Mouse (Mus musculus): ENCODE data around the gene Pipox. TPM values are rescaled to one million over a fixed set of nuclear protein-coding genes. Genes with fewer than 3 reads are reported as not detected.

The Pipox gene
- polyA plus RNA-seq, 1 experiment, result 3.8 TPM

DNA sequence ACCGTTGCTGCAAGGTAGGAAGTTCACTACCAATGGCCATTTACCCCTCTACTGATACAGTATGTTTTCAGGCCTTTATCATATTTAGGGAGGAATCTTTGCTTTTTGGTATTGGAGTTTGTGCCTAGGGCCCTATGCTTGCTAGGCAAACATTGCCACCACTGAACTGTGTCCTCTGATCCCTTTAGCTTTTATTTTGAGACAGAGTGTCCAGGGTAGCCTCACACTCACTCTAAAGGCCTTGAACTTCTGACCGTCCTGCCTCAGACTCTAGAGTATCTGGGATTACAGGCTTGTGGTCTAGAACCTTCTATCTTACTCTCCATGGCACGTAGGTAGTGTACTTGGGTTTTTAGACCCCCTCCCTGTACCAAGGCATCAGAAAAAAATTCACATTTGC lies 6.3 kb upstream of the Pipox start:
- Histone ChIP-seq H3K4me1 (ENCODE audit: control insufficient read depth, insufficient read depth, low read length) (peaks cover 6% of the 10 kb centered on the region), H3K4me3 (ENCODE audit: insufficient read depth, low read length) (no peak overlapping the region), H3K27ac (ENCODE audit: insufficient read depth, low read length) (no peak overlapping the region)
- no peak for TF ChIP-seq POLR2A (IDR thresholded peaks at IDR 0.05; ENCODE audit: extremely low read depth, insufficient read depth, low read length)
- no peak for TF ChIP-seq CTCF (IDR thresholded peaks at IDR 0.05; ENCODE audit: extremely low read depth, insufficient read depth, low read length)

DNA sequence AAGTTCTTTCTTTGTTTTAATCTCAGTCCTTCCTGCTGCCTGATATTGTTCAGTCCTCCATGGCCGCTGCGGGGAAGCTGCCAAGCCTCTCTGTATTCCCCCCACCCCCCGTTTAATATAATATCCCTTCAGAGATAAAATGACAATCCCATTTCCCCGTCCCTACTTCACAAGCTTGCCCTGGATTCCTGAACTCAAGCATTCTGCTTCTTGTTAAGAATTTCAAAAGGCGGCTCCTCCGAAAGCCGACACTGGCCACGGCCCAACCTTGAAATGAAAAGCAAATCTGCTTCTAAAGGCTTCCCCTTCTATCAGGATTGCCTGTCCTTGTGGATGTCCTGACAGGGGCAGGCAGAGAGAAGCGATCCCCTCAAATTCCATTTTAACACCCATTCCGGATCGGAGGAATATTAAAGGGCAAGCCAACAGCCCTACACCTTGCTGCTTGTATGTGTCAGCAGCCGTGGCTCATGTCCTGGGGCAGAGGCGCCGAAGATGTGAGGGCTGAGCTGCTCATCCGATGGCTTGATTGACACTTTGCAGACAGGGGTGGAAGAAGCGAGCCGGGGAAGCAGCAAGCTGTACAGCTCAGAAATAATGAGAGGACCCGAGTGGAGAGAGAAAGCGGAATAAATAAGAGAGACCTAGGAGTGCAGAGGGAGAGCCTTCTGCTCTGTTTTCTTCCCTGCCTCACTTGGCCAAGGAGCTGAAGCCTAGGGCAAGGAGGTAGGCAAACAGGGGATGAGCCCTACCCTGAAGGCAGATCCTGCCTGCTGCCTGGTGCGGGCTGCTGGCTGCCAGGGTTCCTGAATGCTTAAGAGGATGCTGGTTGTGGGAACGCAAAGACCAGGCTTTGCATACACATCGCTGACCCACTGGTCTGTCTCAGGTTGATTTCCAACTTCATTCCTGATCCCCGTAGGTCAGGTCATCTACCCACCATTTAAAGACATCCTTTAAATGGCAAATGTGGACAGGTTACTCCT lies 3.2 kb upstream of the Pipox start:
- TF ChIP-seq POLR2A (IDR thresholded peaks at IDR 0.05; ENCODE audit: extremely low read depth, insufficient read depth, low read length) (no peak), CTCF (IDR thresholded peaks at IDR 0.05; ENCODE audit: extremely low read depth, insufficient read depth, low read length) (no peak)

DNA sequence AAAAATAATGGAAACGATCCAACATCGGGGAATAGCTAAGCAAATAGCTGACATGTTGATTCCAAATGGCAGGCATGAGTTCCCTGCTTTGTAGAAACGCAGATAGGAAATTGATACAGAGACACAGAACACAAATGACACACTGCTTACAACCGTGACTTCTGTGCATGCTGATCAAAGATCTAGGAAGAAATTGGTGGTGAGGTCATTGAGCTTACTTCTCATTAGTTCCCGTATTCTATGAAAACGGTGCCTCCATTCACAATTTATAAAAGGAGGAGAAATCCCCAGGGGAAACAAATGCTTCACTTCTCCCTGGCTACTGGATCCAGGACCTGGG lies 2.6 kb upstream of the Pipox start:
- H3K27ac ChIP-seq (ENCODE audit: insufficient read depth, low read length), result no peak overlapping the region
- peaks cover 4% of the 10 kb centered on the region for H3K4me1 ChIP-seq (ENCODE audit: control insufficient read depth, insufficient read depth, low read length)
- TF ChIP-seq POLR2A (IDR thresholded peaks at IDR 0.05; ENCODE audit: extremely low read depth, insufficient read depth, low read length) (no peak), CTCF (IDR thresholded peaks at IDR 0.05; ENCODE audit: extremely low read depth, insufficient read depth, low read length) (no peak)
- H3K4me3 ChIP-seq (ENCODE audit: insufficient read depth, low read length), result peak overlapping the region; percentile 21; the same call in 1 of the 2 replicates

More for the DNA sequence above, 3.2 kb upstream of the Pipox start:
- H3K4me3 ChIP-seq (ENCODE audit: insufficient read depth, low read length), result peak overlapping the region; percentile 21
- H3K27ac ChIP-seq (ENCODE audit: insufficient read depth, low read length), result peak overlapping the region; percentile 24; the same call in 1 of the 2 replicates
- peaks cover 8% of the 10 kb centered on the region for H3K4me1 ChIP-seq (ENCODE audit: control insufficient read depth, insufficient read depth, low read length)

DNA sequence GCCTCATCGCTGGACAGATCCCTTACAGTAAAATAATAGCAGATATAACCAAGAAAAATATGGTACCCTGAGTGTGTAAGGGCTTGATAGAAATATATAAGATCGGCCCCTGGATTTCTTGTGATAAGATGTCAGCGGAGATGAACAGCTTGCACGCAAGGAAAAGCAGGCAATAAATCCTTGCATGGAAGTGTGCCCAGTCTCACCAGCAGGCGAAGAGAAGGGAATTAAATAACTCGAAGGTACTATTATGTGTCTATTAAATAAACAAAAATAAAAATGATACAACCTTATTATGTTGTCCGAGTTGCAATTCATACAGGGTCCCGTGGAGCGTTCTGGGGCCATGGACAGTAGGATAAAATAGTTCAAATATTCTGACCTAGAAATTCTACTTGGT lies 2.1 kb upstream of the Pipox start:
- H3K4me1 ChIP-seq (ENCODE audit: control insufficient read depth, insufficient read depth, low read length), result peaks cover 4% of the 10 kb centered on the region; the same call in 1 of the 2 replicates
- H3K27ac ChIP-seq (ENCODE audit: insufficient read depth, low read length), result no peak overlapping the region
- no peak for TF ChIP-seq POLR2A (IDR thresholded peaks at IDR 0.05; ENCODE audit: extremely low read depth, insufficient read depth, low read length)
- no peak for TF ChIP-seq CTCF (IDR thresholded peaks at IDR 0.05; ENCODE audit: extremely low read depth, insufficient read depth, low read length)
- H3K4me3 ChIP-seq (ENCODE audit: insufficient read depth, low read length), result no peak overlapping the region

DNA sequence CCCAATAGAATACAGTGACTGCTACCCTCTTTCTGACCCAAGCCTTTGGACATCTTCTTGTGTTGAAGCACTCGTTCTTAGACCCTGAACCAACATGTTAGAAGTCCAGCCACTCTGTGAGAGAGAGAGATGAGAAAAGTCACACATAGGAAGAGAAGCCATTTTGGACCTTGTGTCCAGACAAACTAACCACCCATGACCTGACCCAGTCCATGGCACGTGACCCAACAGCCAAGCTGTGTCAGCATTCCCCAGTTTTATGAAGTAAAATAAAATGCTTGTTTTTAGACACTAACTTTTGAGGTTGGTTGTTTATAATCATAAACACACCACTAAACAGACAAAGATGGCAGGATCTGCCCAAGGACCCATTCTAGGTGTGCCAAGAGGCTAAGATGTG lies 1.1 kb upstream of the Pipox start:
- Histone ChIP-seq H3K27ac (ENCODE audit: insufficient read depth, low read length) (no peak overlapping the region), H3K4me1 (ENCODE audit: control insufficient read depth, insufficient read depth, low read length) (peaks cover 4% of the 10 kb centered on the region; the same call in 1 of the 2 replicates), H3K4me3 (ENCODE audit: insufficient read depth, low read length) (no peak overlapping the region)
- no peak for TF ChIP-seq CTCF (IDR thresholded peaks at IDR 0.05; ENCODE audit: extremely low read depth, insufficient read depth, low read length)
- TF ChIP-seq POLR2A (IDR thresholded peaks at IDR 0.05; ENCODE audit: extremely low read depth, insufficient read depth, low read length), result no peak

DNA sequence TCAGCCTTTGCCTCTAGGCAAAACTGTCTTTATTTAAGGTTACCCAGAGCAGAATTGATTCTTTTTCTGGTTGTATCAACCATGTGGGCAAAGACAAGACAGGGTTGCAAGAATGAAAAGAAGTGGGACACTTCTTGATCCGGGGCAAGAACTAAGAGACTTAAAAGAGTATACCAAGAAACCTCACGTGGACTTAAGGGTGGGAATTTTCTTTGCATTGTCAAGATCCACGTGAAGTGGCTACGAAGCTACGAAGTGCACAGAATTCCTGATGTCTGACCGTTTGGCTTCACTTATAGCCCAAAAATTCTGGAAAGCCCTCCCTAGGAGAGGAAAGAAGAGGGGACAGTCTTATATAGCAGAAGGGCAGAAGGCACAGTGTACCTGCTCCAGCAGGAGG lies 613 bp downstream of the Pipox start:
- peaks cover 4% of the 10 kb centered on the region; the same call in 1 of the 2 replicates for H3K4me1 ChIP-seq (ENCODE audit: control insufficient read depth, insufficient read depth, low read length)
- no peak for TF ChIP-seq CTCF (IDR thresholded peaks at IDR 0.05; ENCODE audit: extremely low read depth, insufficient read depth, low read length)
- TF ChIP-seq POLR2A (IDR thresholded peaks at IDR 0.05; ENCODE audit: extremely low read depth, insufficient read depth, low read length), result no peak
- peak overlapping the region; percentile 48 for H3K27ac ChIP-seq (ENCODE audit: insufficient read depth, low read length)
- H3K4me3 ChIP-seq (ENCODE audit: insufficient read depth, low read length), result no peak overlapping the region

DNA sequence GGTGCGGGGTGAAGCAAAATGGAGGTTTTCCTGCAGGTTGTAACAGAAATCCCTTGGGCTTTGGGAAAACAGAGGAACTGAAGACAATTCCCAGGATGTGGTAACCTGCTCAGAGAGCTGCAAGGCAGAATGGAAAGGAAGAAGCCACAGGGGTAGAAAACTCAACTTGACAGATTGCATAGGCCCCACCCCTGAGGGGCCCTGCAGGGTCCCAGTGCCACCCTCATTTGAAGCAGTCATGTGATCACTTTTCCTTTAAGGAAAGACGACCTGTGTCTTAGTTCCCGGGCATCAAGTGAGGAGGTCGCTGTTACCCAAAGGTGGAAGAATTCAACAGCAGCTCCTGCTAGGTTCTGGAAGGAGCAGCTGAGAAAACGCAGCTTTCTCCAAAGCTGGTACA lies 1.0 kb downstream of the Pipox start:
- Histone ChIP-seq H3K4me3 (ENCODE audit: insufficient read depth, low read length) (no peak overlapping the region), H3K4me1 (ENCODE audit: control insufficient read depth, insufficient read depth, low read length) (peaks cover 4% of the 10 kb centered on the region; the same call in 1 of the 2 replicates), H3K27ac (ENCODE audit: insufficient read depth, low read length) (no peak overlapping the region)
- TF ChIP-seq POLR2A (IDR thresholded peaks at IDR 0.05; ENCODE audit: extremely low read depth, insufficient read depth, low read length) (no peak), CTCF (IDR thresholded peaks at IDR 0.05; ENCODE audit: extremely low read depth, insufficient read depth, low read length) (no peak)

DNA sequence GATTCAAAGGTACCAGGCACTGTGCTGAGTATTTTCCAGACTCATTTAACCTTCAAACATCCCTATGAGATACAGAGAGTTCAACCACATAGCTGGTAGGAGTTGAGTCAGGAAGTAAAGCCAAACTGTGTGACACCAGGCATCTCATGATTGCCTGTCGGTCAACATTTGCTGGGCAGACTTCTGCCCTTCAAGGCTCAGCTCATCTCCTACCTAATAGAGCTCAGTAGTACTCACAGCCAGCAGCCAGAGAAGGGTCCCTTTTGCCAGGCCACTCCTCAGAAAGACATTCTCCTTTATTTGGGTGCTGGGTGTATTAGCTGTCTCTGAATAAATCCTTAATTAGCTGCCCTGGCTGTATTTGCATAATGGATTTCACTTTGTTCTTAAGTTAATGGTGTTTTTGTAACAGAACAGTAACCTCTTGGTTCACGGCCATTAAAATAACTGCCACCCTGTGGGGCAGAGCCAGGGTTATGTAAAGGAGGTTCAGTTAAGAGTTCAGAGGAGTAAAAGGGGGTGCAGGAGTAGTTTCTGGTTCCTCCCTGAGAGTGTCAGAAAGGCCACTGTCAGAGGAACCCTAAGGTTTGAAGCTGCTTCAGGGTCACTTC lies 3.1 kb downstream of the Pipox start:
- no peak overlapping the region for H3K27ac ChIP-seq (ENCODE audit: insufficient read depth, low read length)
- no peak overlapping the region for H3K4me3 ChIP-seq (ENCODE audit: insufficient read depth, low read length)
- H3K4me1 ChIP-seq (ENCODE audit: control insufficient read depth, insufficient read depth, low read length), result peaks cover 5% of the 10 kb centered on the region
- TF ChIP-seq POLR2A (IDR thresholded peaks at IDR 0.05; ENCODE audit: extremely low read depth, insufficient read depth, low read length) (no peak), CTCF (IDR thresholded peaks at IDR 0.05; ENCODE audit: extremely low read depth, insufficient read depth, low read length) (no peak)

DNA sequence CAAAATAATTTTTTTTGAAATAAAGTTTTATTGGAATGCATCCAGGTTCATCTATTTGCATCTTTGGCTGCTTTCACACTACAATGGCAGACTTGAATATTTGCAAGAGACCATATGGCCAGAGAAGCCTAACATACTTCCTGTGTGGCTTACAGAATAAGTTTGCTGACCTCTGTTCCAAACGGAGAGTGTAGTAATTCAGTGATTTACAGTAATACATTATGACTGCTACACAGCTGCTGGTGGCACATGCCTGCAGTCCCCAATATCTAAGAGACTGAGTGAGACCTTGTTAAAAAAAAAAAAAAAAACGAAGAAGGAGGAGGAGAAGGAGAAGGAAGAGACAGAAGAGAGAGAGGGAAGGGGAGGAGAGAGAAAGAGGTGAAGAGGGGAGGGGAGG lies 4.4 kb downstream of the Pipox start:
- H3K4me3 ChIP-seq (ENCODE audit: insufficient read depth, low read length), result no peak overlapping the region

More for the DNA sequence above, 4.4 kb downstream of the Pipox start:
- Histone ChIP-seq H3K27ac (ENCODE audit: insufficient read depth, low read length) (no peak overlapping the region), H3K4me1 (ENCODE audit: control insufficient read depth, insufficient read depth, low read length) (peaks cover 6% of the 10 kb centered on the region)
- TF ChIP-seq CTCF (IDR thresholded peaks at IDR 0.05; ENCODE audit: extremely low read depth, insufficient read depth, low read length) (no peak), POLR2A (IDR thresholded peaks at IDR 0.05; ENCODE audit: extremely low read depth, insufficient read depth, low read length) (no peak)
